Mouse (Mus musculus) liver, embryonic 13.5 days (tissue): ENCODE results near the gene Hivep3. TPM values are rescaled to one million over a fixed set of nuclear protein-coding genes. Genes with fewer than 3 reads are reported as not detected.

Experiments used
- ATAC-seq: fragments of 200-750 bp; cut with Nextera tagmentation; 2 replicates; pipeline ENCODE4 v1.8.0; 2017; ENCODE audit warnings: low read depth, mild to moderate bottlenecking, moderate number of reproducible peaks, moderate library complexity
- DNase-seq: peaks from one replicate; pipeline ENCODE4 v3.0.0; 2022
- H3K27ac ChIP-seq: fragments of 300-500 bp; sonication (generic); 2 replicates; pipeline ENCODE4 v1.5.1; 2015; ENCODE audit warnings: moderate library complexity, mild to moderate bottlenecking, inconsistent platforms
- H3K27me3 ChIP-seq: fragments of 300-500 bp; sonication (generic); 2 replicates; pipeline ENCODE4 v1.6.1; 2015; ENCODE audit warnings: mild to moderate bottlenecking, inconsistent platforms
- H3K36me3 ChIP-seq: fragments of 300-500 bp; sonication (generic); 2 replicates; pipeline ENCODE4 v1.6.1; 2015; ENCODE audit warnings: mild to moderate bottlenecking, inconsistent platforms
- H3K4me1 ChIP-seq: fragments of 300-500 bp; sonication (generic); replicated peaks from 2 replicates; pipeline ENCODE4 v1.6.1; 2015; ENCODE audit warnings: inconsistent platforms
- H3K4me2 ChIP-seq: fragments of 300-500 bp; sonication (generic); 2 replicates; pipeline ENCODE4 v1.6.1; 2015; ENCODE audit warnings: inconsistent platforms, mild to moderate bottlenecking, moderate library complexity
- H3K4me3 ChIP-seq: fragments of 300-500 bp; sonication (generic); replicated peaks from 2 replicates; pipeline ENCODE4 v1.5.1; 2015; ENCODE audit warnings: mild to moderate bottlenecking, inconsistent platforms
- H3K9ac ChIP-seq: fragments of 300-500 bp; sonication (generic); 2 replicates; pipeline ENCODE4 v1.6.1; 2015; ENCODE audit warnings: mild to moderate bottlenecking, inconsistent platforms
- H3K9me3 ChIP-seq: fragments of 300-500 bp; sonication (generic); replicated peaks from 2 replicates; pipeline ENCODE4 v1.6.1; 2016; ENCODE audit warnings: inconsistent platforms
- WGBS: fragments of 180-500 bp; shearing (Covaris S2); methylation state at CpG from one replicate; pipeline ENCODE4 v1.1.7; 2015; ENCODE audit not compliant: insufficient replicate concordance; 5-methylcytosine and 5-hydroxymethylcytosine counted together
- polyA plus RNA-seq: library from polyadenylated mRNA; unstranded; fragments of >200 nt; fragmentation: Nextera tagmentation; extraction: Ambion mirVana; gene quantifications from 2 replicates; pipeline ENCODE4 v1.2.1, GENCODE M21; 2015

The Hivep3 gene
- polyA plus RNA-seq, 1 experiment from 2014 or later, result 2.1 TPM

DNA sequence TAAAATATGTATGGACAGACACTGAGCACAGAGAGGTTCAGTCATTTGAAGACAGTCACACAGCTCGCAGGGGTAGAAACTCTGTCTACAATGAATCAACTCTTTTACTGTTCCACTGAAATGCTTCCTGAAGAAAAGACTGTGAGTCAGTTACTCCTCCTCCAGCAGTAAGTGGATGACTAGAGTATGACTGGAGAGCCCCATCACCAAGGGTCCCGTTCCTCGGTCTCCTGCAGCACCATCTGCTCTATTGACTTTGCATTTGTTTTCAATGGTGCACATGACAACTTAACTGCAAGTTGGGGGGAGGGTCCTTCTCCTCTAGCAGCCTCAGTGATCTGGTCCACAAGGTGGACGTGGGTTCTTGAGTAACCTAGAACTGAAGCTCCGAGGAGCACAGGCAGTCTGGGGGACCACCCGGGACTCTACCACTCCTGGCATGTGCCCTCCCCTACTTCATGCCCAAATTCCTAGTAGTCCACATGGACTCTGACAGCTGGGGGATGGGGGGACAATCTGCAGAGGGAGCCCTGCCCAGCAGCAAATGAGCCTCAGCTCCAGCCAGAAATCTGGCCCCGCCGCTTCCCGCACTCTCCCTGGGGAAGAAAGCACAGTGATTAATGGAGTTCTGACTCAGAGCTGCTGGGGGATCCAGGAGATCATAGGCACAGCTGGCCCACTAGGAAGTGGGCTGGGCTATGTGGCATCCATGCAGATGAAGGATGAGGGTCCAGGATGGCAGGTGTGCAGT lies 333.4 kb downstream of the Hivep3 start:
- ATAC-seq (no peak), DNase-seq (no peak)
- H3K4me2 ChIP-seq, result no peak overlapping the region
- no peaks in the 10 kb centered on the region for H3K36me3 ChIP-seq
- H3K27me3 ChIP-seq, result no peaks in the 10 kb centered on the region
- no peaks in the 10 kb centered on the region for H3K9me3 ChIP-seq
- H3K4me3 ChIP-seq, result no peak overlapping the region
- H3K4me1 ChIP-seq, result no peaks in the 10 kb centered on the region
- H3K27ac ChIP-seq, result no peak overlapping the region
- no peak overlapping the region for H3K9ac ChIP-seq
- 63% methylated on average over 9 of the region's 9 CpGs for WGBS

DNA sequence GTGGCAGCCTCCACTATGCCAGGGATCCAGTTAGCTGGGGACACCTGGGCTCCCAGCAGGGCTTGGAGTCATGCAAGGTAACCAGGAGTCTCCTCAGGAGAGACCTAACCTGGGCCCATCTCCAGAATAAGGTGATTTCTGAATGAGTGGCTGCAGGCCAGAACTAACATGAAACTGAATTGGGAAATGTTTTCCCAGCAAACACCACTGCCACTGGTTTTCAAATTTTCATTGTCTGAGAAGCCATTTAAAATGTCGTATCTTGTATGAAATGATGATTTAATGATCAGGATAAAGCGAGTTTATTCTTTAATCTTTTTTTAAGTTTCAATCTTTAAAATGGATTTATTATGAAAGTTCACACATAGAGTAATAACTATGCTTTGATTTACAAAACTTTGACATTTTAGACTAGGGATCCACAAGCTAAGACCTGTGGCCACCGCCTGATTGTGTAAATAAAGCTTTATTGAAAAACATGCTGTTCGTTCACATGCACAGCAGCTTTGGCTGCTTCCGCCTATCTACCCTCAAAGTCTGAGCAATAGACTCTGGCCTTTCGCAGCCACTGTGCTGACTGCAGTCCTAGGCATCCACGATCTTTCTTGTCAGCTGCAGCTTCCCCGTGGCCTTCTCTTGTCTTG lies 334.1 kb downstream of the Hivep3 start:
- Histone ChIP-seq H3K4me2 (no peak overlapping the region), H3K9ac (no peak overlapping the region), H3K4me1 (no peaks in the 10 kb centered on the region), H3K36me3 (no peaks in the 10 kb centered on the region), H3K4me3 (no peak overlapping the region), H3K9me3 (no peaks in the 10 kb centered on the region), H3K27me3 (no peaks in the 10 kb centered on the region), H3K27ac (no peak overlapping the region)
- ATAC-seq (no peak), DNase-seq (no peak)
- 64% methylated on average over 8 of the region's 8 CpGs for WGBS

- H3K9me3 ChIP-seq, result no peaks in the 10 kb centered on the region
- no peak for ATAC-seq
- H3K27ac ChIP-seq, result no peak overlapping the region
- no peak overlapping the region for H3K9ac ChIP-seq
- no peaks in the 10 kb centered on the region for H3K27me3 ChIP-seq
- H3K4me1 ChIP-seq, result no peaks in the 10 kb centered on the region
- WGBS, result 45% methylated on average over 3 of the region's 3 CpGs
- no peak overlapping the region for H3K4me3 ChIP-seq
- DNase-seq, result no peak
- H3K36me3 ChIP-seq, result no peaks in the 10 kb centered on the region
- no peak overlapping the region for H3K4me2 ChIP-seq
Measured at GRCm38 (mm10) chr4:120068883-120069581, 335.4 kb downstream of the Hivep3 start.

DNA sequence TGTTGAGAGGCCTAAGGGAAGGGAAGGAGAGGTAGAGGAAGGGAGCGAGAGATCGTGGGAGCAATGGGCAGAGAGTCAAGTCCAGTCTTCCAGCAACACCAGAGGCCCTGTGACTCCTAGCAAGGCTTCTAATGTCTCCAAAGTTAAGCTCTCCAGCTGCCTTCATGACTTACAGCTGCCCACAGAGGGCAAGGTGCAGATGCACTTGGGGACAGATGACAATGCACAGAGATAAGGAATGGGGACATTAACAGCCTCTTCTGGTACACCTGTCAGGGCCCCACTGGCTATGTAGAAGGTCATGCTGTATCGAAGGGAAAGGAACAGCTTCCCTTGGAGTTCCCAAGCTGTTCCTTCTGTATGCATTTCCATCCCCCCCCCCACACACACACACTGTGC lies 336.0 kb downstream of the Hivep3 start:
- DNase-seq (no peak), ATAC-seq (no peak)
- H3K4me1 ChIP-seq, result no peaks in the 10 kb centered on the region
- H3K27me3 ChIP-seq, result no peaks in the 10 kb centered on the region
- no peaks in the 10 kb centered on the region for H3K36me3 ChIP-seq
- H3K4me2 ChIP-seq, result no peak overlapping the region
- 59% methylated on average over 3 of the region's 3 CpGs for WGBS
- no peak overlapping the region for H3K27ac ChIP-seq
- H3K9ac ChIP-seq, result no peak overlapping the region
- no peak overlapping the region for H3K4me3 ChIP-seq
- no peaks in the 10 kb centered on the region for H3K9me3 ChIP-seq

DNA sequence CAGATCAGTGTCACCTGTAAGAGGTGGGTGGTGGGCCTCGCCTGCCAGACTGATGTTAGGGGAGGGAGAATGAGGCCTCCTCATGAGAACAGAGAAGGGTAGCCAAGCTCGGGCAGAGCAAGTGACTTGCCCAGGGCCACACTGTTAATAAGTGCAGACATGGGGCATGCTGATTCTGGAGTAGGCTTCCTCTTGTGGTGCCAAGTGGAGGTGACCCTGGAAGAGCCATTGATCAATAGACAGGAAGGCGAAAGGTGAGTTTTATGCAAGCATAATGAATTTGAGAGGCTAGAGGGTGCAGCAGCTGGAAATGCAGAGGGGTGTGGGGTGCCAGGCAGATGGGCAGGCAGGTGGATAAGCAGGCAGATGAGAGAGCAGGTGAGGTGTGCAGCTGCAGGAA lies 337.8 kb downstream of the Hivep3 start:
- Histone ChIP-seq H3K4me1 (no peaks in the 10 kb centered on the region), H3K9me3 (no peaks in the 10 kb centered on the region), H3K4me3 (no peak overlapping the region), H3K9ac (no peak overlapping the region), H3K36me3 (no peaks in the 10 kb centered on the region), H3K27me3 (no peaks in the 10 kb centered on the region), H3K4me2 (no peak overlapping the region), H3K27ac (no peak overlapping the region)
- DNase-seq (no peak), ATAC-seq (no peak)
- WGBS, result 37% methylated on average over 3 of the region's 3 CpGs

GRCm38 (mm10) chr4:120071842-120072507 lies 338.4 kb downstream of the Hivep3 start:
- Histone ChIP-seq H3K27me3 (no peaks in the 10 kb centered on the region), H3K4me2 (no peak overlapping the region), H3K36me3 (no peaks in the 10 kb centered on the region), H3K4me1 (no peaks in the 10 kb centered on the region), H3K27ac (no peak overlapping the region), H3K9me3 (no peaks in the 10 kb centered on the region), H3K4me3 (no peak overlapping the region), H3K9ac (no peak overlapping the region)
- ATAC-seq, result no peak
- no peak for DNase-seq
- WGBS, result 52% methylated on average over 15 of the region's 15 CpGs

DNA sequence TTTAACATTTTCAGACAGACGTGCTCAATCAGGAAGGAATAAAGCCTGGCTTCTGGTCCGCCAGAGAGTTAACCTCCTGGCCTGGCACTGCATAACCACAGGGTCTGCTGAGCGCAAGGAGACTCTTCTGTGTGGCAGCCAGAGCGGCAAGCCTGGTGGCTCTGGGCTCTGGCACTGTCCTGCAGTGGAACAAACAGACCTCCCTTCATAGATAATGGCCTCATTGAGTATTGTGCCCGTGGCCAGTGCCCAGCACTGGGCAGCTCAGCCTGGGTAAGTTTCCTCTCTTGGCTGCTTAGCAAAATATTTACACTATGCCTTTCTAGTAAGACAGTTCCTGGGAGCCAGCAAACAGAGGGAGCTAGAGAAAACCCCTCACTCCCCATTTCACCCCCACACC lies 340.5 kb downstream of the Hivep3 start:
- Histone ChIP-seq H3K4me2 (no peak overlapping the region), H3K36me3 (no peaks in the 10 kb centered on the region), H3K4me1 (no peaks in the 10 kb centered on the region), H3K27ac (no peak overlapping the region), H3K4me3 (no peak overlapping the region), H3K9me3 (no peaks in the 10 kb centered on the region), H3K27me3 (no peaks in the 10 kb centered on the region), H3K9ac (no peak overlapping the region)
- ATAC-seq (no peak), DNase-seq (no peak)
- 57% methylated on average over 5 of the region's 5 CpGs for WGBS

DNA sequence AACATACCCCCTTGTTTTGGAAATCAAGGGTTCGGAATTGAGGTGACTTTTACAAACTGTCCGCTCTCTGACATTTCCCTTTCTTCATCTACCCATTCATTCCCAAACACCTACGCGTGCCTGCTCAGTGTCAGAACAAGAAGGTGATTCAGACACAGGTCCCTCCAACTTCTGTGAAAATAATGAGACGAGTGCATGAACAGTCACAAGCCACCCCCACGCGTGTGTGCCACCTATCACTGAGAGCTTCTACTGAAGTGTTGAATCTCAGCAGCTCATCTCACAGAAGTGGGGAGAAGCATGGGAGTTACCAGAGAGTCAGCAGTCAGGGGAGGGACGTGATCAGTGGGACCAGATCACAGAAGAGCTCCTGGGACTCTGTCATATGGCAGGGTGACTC lies 343.7 kb downstream of the Hivep3 start:
- H3K4me2 ChIP-seq, result no peak overlapping the region
- H3K27ac ChIP-seq, result no peak overlapping the region
- H3K4me3 ChIP-seq, result no peak overlapping the region
- WGBS, result 74% methylated on average over 8 of the region's 8 CpGs
- H3K9ac ChIP-seq, result no peak overlapping the region
- ATAC-seq (no peak), DNase-seq (no peak)
- no peaks in the 10 kb centered on the region for H3K27me3 ChIP-seq
- no peaks in the 10 kb centered on the region for H3K4me1 ChIP-seq
- no peaks in the 10 kb centered on the region for H3K9me3 ChIP-seq
- H3K36me3 ChIP-seq, result no peaks in the 10 kb centered on the region

GRCm38 (mm10) chr4:120082527-120082926 lies 348.9 kb downstream of the Hivep3 start:
- Histone ChIP-seq H3K36me3 (no peaks in the 10 kb centered on the region), H3K27me3 (no peaks in the 10 kb centered on the region), H3K4me2 (no peak overlapping the region), H3K4me3 (no peak overlapping the region), H3K27ac (no peak overlapping the region), H3K4me1 (no peaks in the 10 kb centered on the region), H3K9me3 (no peaks in the 10 kb centered on the region), H3K9ac (no peak overlapping the region)
- 52% methylated on average over 5 of the region's 5 CpGs for WGBS
- ATAC-seq, result no peak
- no peak for DNase-seq

DNA sequence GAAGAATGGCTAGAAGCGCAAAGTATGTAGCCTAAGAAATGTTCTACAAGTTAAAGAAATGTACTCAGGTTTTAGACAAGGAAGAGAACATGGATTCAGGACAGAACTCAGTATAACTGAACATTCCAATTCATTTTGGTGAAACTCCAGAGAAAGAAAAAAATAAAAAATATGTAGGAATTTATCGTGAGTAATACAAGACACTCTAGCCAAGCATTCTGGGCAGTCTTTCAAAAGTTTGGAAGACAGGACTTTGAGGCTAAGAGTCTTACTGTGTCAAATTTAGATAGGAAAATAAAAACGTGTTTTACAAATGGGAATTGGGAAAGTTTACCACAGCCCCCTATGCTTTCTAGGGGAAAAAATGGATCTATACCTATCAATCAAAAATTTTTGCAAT lies 350.1 kb downstream of the Hivep3 start:
- no peak overlapping the region for H3K9ac ChIP-seq
- H3K27me3 ChIP-seq, result no peaks in the 10 kb centered on the region
- WGBS, result 59% methylated on average over 3 of the region's 3 CpGs
- H3K4me2 ChIP-seq, result no peak overlapping the region
- DNase-seq (no peak), ATAC-seq (no peak)
- H3K36me3 ChIP-seq, result no peaks in the 10 kb centered on the region
- no peaks in the 10 kb centered on the region for H3K9me3 ChIP-seq
- no peak overlapping the region for H3K4me3 ChIP-seq
- H3K27ac ChIP-seq, result no peak overlapping the region
- H3K4me1 ChIP-seq, result no peaks in the 10 kb centered on the region

GRCm38 (mm10) chr4:120089536-120089935 lies 356.0 kb downstream of the Hivep3 start:
- no peak overlapping the region for H3K27ac ChIP-seq
- DNase-seq (no peak), ATAC-seq (no peak)
- H3K9me3 ChIP-seq, result no peaks in the 10 kb centered on the region
- no peak overlapping the region for H3K9ac ChIP-seq
- 70% methylated on average over 8 of the region's 8 CpGs for WGBS
- H3K36me3 ChIP-seq, result no peaks in the 10 kb centered on the region
- H3K4me2 ChIP-seq, result no peak overlapping the region
- H3K27me3 ChIP-seq, result no peaks in the 10 kb centered on the region
- H3K4me1 ChIP-seq, result no peaks in the 10 kb centered on the region
- no peak overlapping the region for H3K4me3 ChIP-seq
